Mouse (Mus musculus): ENCODE measurements around the gene Nrg4.
A peak's percentile ranks its signal among the peaks of the same experiment; 100 is the strongest.

DNA sequence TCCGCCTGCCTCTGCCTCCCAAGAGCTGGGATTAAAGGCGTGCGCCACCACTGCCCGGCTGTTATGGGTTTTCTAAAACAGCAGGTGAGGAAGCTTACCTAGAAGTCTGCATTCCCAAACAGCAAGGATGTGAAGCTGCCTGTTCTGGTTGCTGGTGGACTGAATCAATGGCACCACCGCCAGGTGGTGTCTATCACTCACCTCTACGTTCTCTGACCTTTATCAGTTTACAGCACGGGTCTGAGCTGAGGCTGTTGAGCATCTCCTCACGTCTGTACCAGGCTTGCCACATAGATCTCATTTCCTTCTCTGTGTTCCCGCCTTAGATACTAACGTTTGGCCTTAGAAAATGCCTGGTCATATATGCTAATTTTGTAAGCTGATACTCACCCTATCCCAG lies 97.6 kb downstream of the Nrg4 start:
- TF ChIP-seq CTCF (IDR thresholded peaks at IDR 0.05; ENCODE audit: low read depth): peak; percentile 16; the same call in 1 of the 2 replicates
- TF ChIP-seq EP300 (IDR thresholded peaks at IDR 0.05; ENCODE audit: low read depth): no peak

Measured in liver, embryonic 14.5 days (tissue).